Mouse (Mus musculus): ENCODE measurements around the gene Timm13.

The Timm13 gene

GRCm38 (mm10) chr10:80900318-80901247, at the start of gene Timm13:
Gene Timm13, minus strand, starts transcription at chr10:80900969.
- DNase-seq = peak; percentile 98 to 100

- no peak for DNase-seq
Observed at GRCm38 (mm10) chr10:80950314-80950713, 49.5 kb upstream of the Timm13 start.

- DNase-seq = no peak
Observed at GRCm38 (mm10) chr10:80949081-80949480, 48.3 kb upstream of the Timm13 start.

- DNase-seq = peak; percentile 50 to 65
Observed at GRCm38 (mm10) chr10:80948570-80948969, 47.8 kb upstream of the Timm13 start.

- peak; percentile 85 to 88 for DNase-seq
Observed at GRCm38 (mm10) chr10:80947802-80948201, 47.0 kb upstream of the Timm13 start.

- DNase-seq = no peak
Observed at GRCm38 (mm10) chr10:80946684-80947437, 46.1 kb upstream of the Timm13 start.

GRCm38 (mm10) chr10:80944231-80944630, 43.5 kb upstream of the Timm13 start:
- no peak for DNase-seq

GRCm38 (mm10) chr10:80943701-80944100, 42.9 kb upstream of the Timm13 start:
- DNase-seq = peak in 1 of 2 experiments; percentile 38

- peak in 1 of 2 experiments; percentile 51 for DNase-seq
Observed at GRCm38 (mm10) chr10:80942919-80943318, 42.1 kb upstream of the Timm13 start.

GRCm38 (mm10) chr10:80940988-80941347, 40.2 kb upstream of the Timm13 start:
- DNase-seq = no peak

GRCm38 (mm10) chr10:80940320-80940987, 39.7 kb upstream of the Timm13 start:
- peak; percentile 79 to 95 for DNase-seq

GRCm38 (mm10) chr10:80939671-80940070, 38.9 kb upstream of the Timm13 start:
- peak; percentile 93 for DNase-seq

GRCm38 (mm10) chr10:80938831-80939550, 38.2 kb upstream of the Timm13 start:
- DNase-seq = no peak

- peak; percentile 86 to 93 for DNase-seq
Observed at GRCm38 (mm10) chr10:80937646-80938045, 36.9 kb upstream of the Timm13 start.

- no peak for DNase-seq
Observed at GRCm38 (mm10) chr10:80936810-80937164, 36.0 kb upstream of the Timm13 start.

GRCm38 (mm10) chr10:80936135-80936809, 35.5 kb upstream of the Timm13 start:
- DNase-seq = peak; percentile 83 to 87

GRCm38 (mm10) chr10:80935698-80936097, 34.9 kb upstream of the Timm13 start:
- DNase-seq = no peak

- DNase-seq = no peak
Observed at GRCm38 (mm10) chr10:80935241-80935640, 34.5 kb upstream of the Timm13 start.

GRCm38 (mm10) chr10:80934136-80934985, 33.6 kb upstream of the Timm13 start:
- DNase-seq = no peak

GRCm38 (mm10) chr10:80933421-80933979, 32.7 kb upstream of the Timm13 start:
- peak in 1 of 2 experiments; percentile 60 for DNase-seq
